8 mouse cellular contexts compared by ENCODE assay signal in genomic region chr12:116625391-116626281, GRCm38 (mm10).
DNase-seq lines count a peak whose midpoint lies in the region; ATAC-seq lines count a peak whose summit lies in the region.

No protein-coding gene starts in this region.

- no peaks in the 10 kb centered on the region for H3K27me3 ChIP-seq in hindbrain, embryonic 15.5 days
- H3K27me3 ChIP-seq in limb, embryonic 12.5 days = peaks cover 4% of the 10 kb centered on the region; the same call in 1 of the 2 replicates
- H3K27me3 ChIP-seq in midbrain, embryonic 16.5 days (ENCODE audit: control insufficient read depth, insufficient read depth, low read depth, low read length) = no peaks in the 10 kb centered on the region

- no peak overlapping the region for H3K4me3 ChIP-seq in hindbrain, embryonic 15.5 days
- no peak overlapping the region for H3K4me3 ChIP-seq in limb, embryonic 12.5 days (replicated peaks)
- H3K4me3 ChIP-seq in midbrain, embryonic 16.5 days (ENCODE audit: low read depth, low read length) = no peak overlapping the region

- no peak overlapping the region for H3K9ac ChIP-seq in hindbrain, embryonic 15.5 days
- no peak overlapping the region for H3K9ac ChIP-seq in limb, embryonic 12.5 days (replicated peaks)
- H3K9ac ChIP-seq in midbrain, embryonic 16.5 days (ENCODE audit: low read depth, low read length) = no peak overlapping the region

- no peak overlapping the region for H3K4me2 ChIP-seq in hindbrain, embryonic 15.5 days
- H3K4me2 ChIP-seq in limb, embryonic 12.5 days = no peak overlapping the region
- no peak overlapping the region for H3K4me2 ChIP-seq in midbrain, embryonic 16.5 days (ENCODE audit: low read length)

- no peak overlapping the region for H3K27ac ChIP-seq in hindbrain, embryonic 15.5 days (replicated peaks)
- H3K27ac ChIP-seq in limb, embryonic 12.5 days = no peak overlapping the region
- H3K27ac ChIP-seq in midbrain, embryonic 16.5 days (ENCODE audit: low read length) = no peak overlapping the region

- H3K9me3 ChIP-seq in hindbrain, embryonic 15.5 days = no peaks in the 10 kb centered on the region
- H3K9me3 ChIP-seq in limb, embryonic 12.5 days = no peaks in the 10 kb centered on the region
- H3K9me3 ChIP-seq in midbrain, embryonic 16.5 days (replicated peaks; ENCODE audit: control insufficient read depth, low read length, poor library complexity, severe bottlenecking) = no peaks in the 10 kb centered on the region

- peaks cover 2% of the 10 kb centered on the region; the same call in 1 of the 2 replicates for H3K4me1 ChIP-seq in hindbrain, embryonic 15.5 days (replicated peaks)
- H3K4me1 ChIP-seq in limb, embryonic 12.5 days (replicated peaks) = no peaks in the 10 kb centered on the region
- no peaks in the 10 kb centered on the region for H3K4me1 ChIP-seq in midbrain, embryonic 16.5 days (ENCODE audit: control insufficient read depth, insufficient read depth, low read length)

- DNase-seq in left cerebral cortex, adult 18-20 months (ENCODE audit: low spot score in 2 of 2) = peak; percentile 54 to 63
- DNase-seq in left cerebral cortex, adult 11 months (ENCODE audit: low spot score) = no peak
- peak; percentile 28 for DNase-seq in T-cell, adult 2 months (ENCODE audit: low spot score)
- DNase-seq in embryo, embryonic 9.5 days (ENCODE audit: extremely low spot score) = peak; percentile 56
- peak; percentile 40 for DNase-seq in yolk sac, embryonic 10.5 days (ENCODE audit: low spot score)

- WGBS in hindbrain, embryonic 15.5 days = 56% methylated on average over 9 of the region's 9 CpGs
- 56% methylated on average over 9 of the region's 9 CpGs for WGBS in limb, embryonic 12.5 days
- WGBS in midbrain, embryonic 16.5 days = 52% methylated on average over 9 of the region's 9 CpGs

- no peaks in the 10 kb centered on the region for H3K36me3 ChIP-seq in hindbrain, embryonic 15.5 days
- H3K36me3 ChIP-seq in limb, embryonic 12.5 days = no peaks in the 10 kb centered on the region
- no peaks in the 10 kb centered on the region for H3K36me3 ChIP-seq in midbrain, embryonic 16.5 days (ENCODE audit: control insufficient read depth, insufficient read depth, low read length)

- ATAC-seq in hindbrain, embryonic 15.5 days (ENCODE audit: low FRiP score, low read depth) = 0 out of 2 replicates have a peak, but pooled peaks have one; percentile 42
- peak; percentile 48; the same call in 1 of the 2 replicates for ATAC-seq in limb, embryonic 12.5 days (ENCODE audit: insufficient number of reproducible peaks, insufficient read depth, low FRiP score, low TSS enrichment, low read depth)
- peak; percentile 64; the same call in 1 of the 2 replicates for ATAC-seq in midbrain, embryonic 16.5 days
